Mouse (Mus musculus): ENCODE data around the gene Gdpd5.
A peak's percentile ranks its signal among the peaks of the same experiment; 100 is the strongest.

- TF ChIP-seq CTCF (IDR thresholded peaks at IDR 0.05) (no peak; the same call in 1 of the 2 replicates), EP300 (IDR thresholded peaks at IDR 0.05; ENCODE audit: insufficient read depth, low read depth, low read length) (peak; percentile 80)
Observed at GRCm38 (mm10) chr7:99375455-99375854, 5.8 kb upstream of the Gdpd5 start.
